Comparison of ENCODE assay signal across 10 mouse cellular contexts in genomic region chr13:71957811-71958351, GRCm38 (mm10). TPM values are rescaled to one million over a fixed set of nuclear protein-coding genes. Genes with fewer than 3 reads are reported as not detected.
A peak's percentile ranks its signal among the peaks of the same experiment; 100 is the strongest.
DNase-seq lines count a peak whose midpoint lies in the region; ATAC-seq lines count a peak whose summit lies in the region.
"Had no signal": no experiment of that assay in that cellular context is flagged by ENCODE, and none has a peak within 500 bp of the region (broad histone marks: within the 10 kb centered on the region; RNA-seq: fewer than 3 reads in every experiment).

No protein-coding gene starts in this region.

- H3K9me3 ChIP-seq in kidney, embryonic 15.5 days (replicated peaks), result no peaks in the 10 kb centered on the region
- no peaks in the 10 kb centered on the region for H3K9me3 ChIP-seq in embryonic facial prominence, embryonic 12.5 days
- H3K9me3 ChIP-seq in hindbrain, embryonic 15.5 days, result no peaks in the 10 kb centered on the region
- H3K9me3 ChIP-seq in neural tube, embryonic 11.5 days (ENCODE audit: control insufficient read depth, low read length), result no peaks in the 10 kb centered on the region

- H3K27ac ChIP-seq in kidney, embryonic 15.5 days, result no peak overlapping the region
- no peak overlapping the region for H3K27ac ChIP-seq in embryonic facial prominence, embryonic 12.5 days
- 0 out of 2 replicates have a peak overlapping the region, but pooled peaks have one; percentile 41 for H3K27ac ChIP-seq in hindbrain, embryonic 15.5 days (replicated peaks)
- H3K27ac ChIP-seq in neural tube, embryonic 11.5 days (ENCODE audit: low read depth, low read length), result no peak overlapping the region

- peak overlapping the region; percentile 48; the same call in 1 of the 2 replicates for H3K4me2 ChIP-seq in kidney, embryonic 15.5 days
- H3K4me2 ChIP-seq in embryonic facial prominence, embryonic 12.5 days (replicated peaks), result peak overlapping the region; percentile 43; the same call in 1 of the 2 replicates
- peak overlapping the region; percentile 62 for H3K4me2 ChIP-seq in hindbrain, embryonic 15.5 days
- peak overlapping the region; percentile 15; the same call in 1 of the 2 replicates for H3K4me2 ChIP-seq in neural tube, embryonic 11.5 days (ENCODE audit: low read depth)

- H3K36me3 ChIP-seq in kidney, embryonic 15.5 days, result no peaks in the 10 kb centered on the region
- H3K36me3 ChIP-seq in embryonic facial prominence, embryonic 12.5 days, result no peaks in the 10 kb centered on the region
- H3K36me3 ChIP-seq in hindbrain, embryonic 15.5 days, result no peaks in the 10 kb centered on the region
- H3K36me3 ChIP-seq in neural tube, embryonic 11.5 days (ENCODE audit: control insufficient read depth, insufficient read depth, low read length), result no peaks in the 10 kb centered on the region

- peak overlapping the region; percentile 33; the same call in 1 of the 2 replicates for H3K4me3 ChIP-seq in kidney, embryonic 15.5 days (replicated peaks)
- peak overlapping the region; percentile 32; the same call in 1 of the 2 replicates for H3K4me3 ChIP-seq in embryonic facial prominence, embryonic 12.5 days
- H3K4me3 ChIP-seq in hindbrain, embryonic 15.5 days, result peak overlapping the region; percentile 46
- H3K4me3 ChIP-seq in neural tube, embryonic 11.5 days (ENCODE audit: low read depth, low read length), result 0 out of 2 replicates have a peak overlapping the region, but pooled peaks have one; percentile 0
- H3K4me3 ChIP-seq: myocyte had no signal

- H3K4me1 ChIP-seq in kidney, embryonic 15.5 days, result peaks cover 24% of the 10 kb centered on the region
- H3K4me1 ChIP-seq in embryonic facial prominence, embryonic 12.5 days, result peaks cover 15% of the 10 kb centered on the region
- H3K4me1 ChIP-seq in hindbrain, embryonic 15.5 days (replicated peaks), result peaks cover 35% of the 10 kb centered on the region
- peaks cover 23% of the 10 kb centered on the region for H3K4me1 ChIP-seq in neural tube, embryonic 11.5 days (ENCODE audit: control insufficient read depth, insufficient read depth, low read length)

- H3K9ac ChIP-seq in kidney, embryonic 15.5 days, result no peak overlapping the region
- H3K9ac ChIP-seq in embryonic facial prominence, embryonic 12.5 days, result no peak overlapping the region
- peak overlapping the region; percentile 44 for H3K9ac ChIP-seq in hindbrain, embryonic 15.5 days
- no peak overlapping the region for H3K9ac ChIP-seq in neural tube, embryonic 11.5 days (ENCODE audit: low read length)

- no peak for ATAC-seq in kidney, embryonic 15.5 days (replicated peaks; ENCODE audit: low FRiP score)
- no peak for ATAC-seq in embryonic facial prominence, embryonic 12.5 days (ENCODE audit: insufficient number of reproducible peaks, insufficient read depth, low FRiP score, low TSS enrichment)
- ATAC-seq in hindbrain, embryonic 15.5 days (ENCODE audit: low FRiP score, low read depth), result no peak
- no peak for ATAC-seq in neural tube, embryonic 11.5 days (ENCODE audit: insufficient read depth, low FRiP score, low TSS enrichment)
- ATAC-seq: inflammation-experienced regulatory T-cells, adult 6 months had no signal

- no peak for DNase-seq in kidney, postnatal 25 days
- DNase-seq in neural tube, embryonic 11.5 days (ENCODE audit: low spot score), result peak; percentile 35
- DNase-seq in cerebellum, postnatal 36 days, result no peak
- no peak for DNase-seq in Muller cell, postnatal 12 days (ENCODE audit: inconsistent ontology term)
- DNase-seq: liver had no signal

- 3% methylated on average over 21 of the region's 21 CpGs for WGBS in kidney, embryonic 15.5 days
- WGBS in embryonic facial prominence, embryonic 12.5 days, result 6% methylated on average over 21 of the region's 21 CpGs
- 9% methylated on average over 21 of the region's 21 CpGs for WGBS in hindbrain, embryonic 15.5 days
- WGBS in neural tube, embryonic 11.5 days, result 3% methylated on average over 21 of the region's 21 CpGs

- peaks cover 98% of the 10 kb centered on the region for H3K27me3 ChIP-seq in kidney, embryonic 15.5 days
- peaks cover 76% of the 10 kb centered on the region for H3K27me3 ChIP-seq in embryonic facial prominence, embryonic 12.5 days
- peaks cover 23% of the 10 kb centered on the region for H3K27me3 ChIP-seq in hindbrain, embryonic 15.5 days
- H3K27me3 ChIP-seq in neural tube, embryonic 11.5 days (ENCODE audit: control insufficient read depth, insufficient read depth, low read length), result peaks cover 59% of the 10 kb centered on the region

RNA-seq across cellular contexts. Expression of gene Irx1, which starts 5.6 kb away (rescaled TPM):
- 4.9 TPM in 2 replicates for polyA plus RNA-seq in kidney, embryonic 15.5 days (2015; fragmentation: Nextera tagmentation; extraction: Ambion mirVana)
- 5.7 TPM in 2 replicates for polyA plus RNA-seq in embryonic facial prominence, embryonic 12.5 days (2016; fragmentation: Nextera tagmentation; extraction: Ambion mirVana)
- polyA plus RNA-seq in hindbrain, embryonic 15.5 days (2015; fragmentation: Nextera tagmentation; extraction: Ambion mirVana), result 8.5 and 8.7 TPM in 2 replicates
- 1.9 and 2.4 TPM in 2 replicates for polyA plus RNA-seq in neural tube, embryonic 11.5 days (2014; fragmentation: Nextera tagmentation; extraction: Ambion mirVana)
- polyA plus RNA-seq: inflammation-experienced regulatory T-cells, adult 6 months; myocyte had no signal
